Mouse (Mus musculus): ENCODE results near the gene Lrrc27. TPM values are rescaled to one million over a fixed set of nuclear protein-coding genes. Genes with fewer than 3 reads are reported as not detected.
A peak's percentile ranks its signal among the peaks of the same experiment; 100 is the strongest.

Gene Lrrc27
- total RNA-seq, 2 experiments from 2014 or later, result 1.9 to 3.0 TPM

DNA sequence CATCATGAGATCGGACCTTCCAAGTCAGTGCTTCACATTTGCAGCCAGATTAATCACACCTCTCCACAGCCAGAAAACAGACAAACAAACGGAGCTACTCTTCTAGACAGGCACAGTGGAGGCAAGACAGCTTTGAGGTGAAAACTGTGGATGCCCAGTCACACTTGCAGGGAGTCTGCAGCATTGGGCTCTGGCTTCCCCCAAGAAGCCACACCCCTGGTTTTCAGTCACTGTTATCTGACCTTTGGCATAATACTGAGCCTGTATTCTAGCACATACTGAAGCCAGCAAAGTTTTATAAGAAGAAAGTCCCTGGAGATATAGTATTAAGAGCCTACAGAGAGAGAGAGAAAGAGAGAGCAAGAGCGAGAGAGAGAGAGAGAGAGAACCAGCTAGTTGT is 26.6 kb downstream of the Lrrc27 start:
- DNase-seq (ENCODE audit: low spot score), result no peak

GRCm38 (mm10) chr7:139246086-139246485 is 33.3 kb downstream of the Lrrc27 start:
- no peak for DNase-seq (ENCODE audit: low spot score)

GRCm38 (mm10) chr7:139246931-139247880 is 34.4 kb downstream of the Lrrc27 start:
- DNase-seq (ENCODE audit: low spot score), result peak; percentile 43

DNA sequence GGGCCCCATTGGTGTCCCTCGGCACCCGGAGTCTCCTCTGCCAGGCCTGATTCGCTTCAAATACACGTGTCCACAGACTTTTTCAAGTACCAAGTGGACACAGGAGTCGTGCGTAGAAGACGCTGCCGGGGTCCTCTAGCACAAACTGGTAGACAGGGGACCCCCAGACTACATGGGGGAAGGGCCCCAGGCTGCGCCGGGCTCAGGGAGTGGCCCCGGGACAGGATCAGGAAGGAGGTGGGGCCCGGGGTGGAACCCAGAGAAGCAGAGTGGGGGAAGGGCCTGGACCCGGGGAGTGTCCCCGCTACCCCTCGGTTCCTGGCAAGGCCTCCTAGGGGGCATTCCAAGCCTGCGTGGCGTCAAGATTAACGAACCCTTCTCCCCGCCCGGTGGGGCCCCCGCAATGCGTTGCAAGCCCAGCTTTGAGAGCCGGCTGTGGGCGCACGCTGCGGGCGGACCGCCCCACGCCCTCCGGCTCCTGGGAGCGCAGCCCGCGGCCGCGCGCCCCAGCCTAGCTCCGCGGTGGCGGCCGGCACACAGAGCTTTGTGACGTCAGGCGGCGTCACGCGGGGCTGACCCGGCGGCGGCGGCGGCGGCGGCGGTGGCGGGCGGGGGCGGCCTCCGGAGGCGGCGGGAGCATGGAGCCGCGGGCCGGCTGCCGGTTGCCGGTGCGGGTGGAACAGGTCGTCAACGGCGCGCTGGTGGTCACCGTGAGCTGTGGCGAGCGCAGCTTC is 35.3 kb downstream of the Lrrc27 start, which contains the start of gene Pwwp2b:
TSS of gene Pwwp2b (plus strand) at position 602 of the 734 bp plus-strand sequence.
- peak; percentile 75 for DNase-seq (ENCODE audit: low spot score)

DNA sequence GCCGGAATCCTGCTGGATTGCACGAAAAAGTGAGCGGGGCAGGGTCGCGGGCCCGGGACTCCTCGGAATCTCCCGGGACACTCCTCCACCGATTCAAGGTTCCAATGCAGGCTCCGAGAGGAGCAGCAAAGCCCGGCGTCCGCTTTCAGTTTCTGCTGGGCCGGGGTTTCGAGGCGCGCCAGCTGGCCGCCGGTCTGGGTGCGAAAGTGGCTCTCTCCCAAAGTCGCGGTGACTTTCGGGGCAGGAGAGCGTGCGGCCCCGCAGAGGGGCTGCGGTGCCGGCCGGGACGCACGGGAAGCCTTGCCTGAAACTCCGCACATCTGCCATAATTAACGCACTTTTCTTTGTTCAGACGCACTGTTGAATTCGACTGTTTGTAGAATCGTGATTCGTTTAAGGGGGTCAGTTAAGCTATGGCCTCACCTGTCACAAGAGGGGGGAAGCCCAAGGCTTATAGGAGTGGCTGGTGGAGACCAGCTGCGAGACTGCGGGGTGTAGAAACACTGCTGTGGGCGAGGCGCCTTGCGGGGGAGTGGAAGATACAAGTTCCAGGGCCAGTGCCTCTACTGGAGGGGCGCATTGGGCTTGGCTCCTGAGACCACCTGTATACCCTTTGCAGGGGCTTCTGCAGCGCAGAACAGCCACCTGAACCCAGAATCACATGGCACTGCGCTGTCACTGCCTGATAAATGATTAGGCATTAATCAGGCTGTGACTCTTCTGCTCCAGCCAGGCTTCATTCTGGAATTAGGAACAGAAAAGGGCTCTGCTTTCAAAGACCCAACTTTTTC is 36.0 kb downstream of the Lrrc27 start:
- no peak for DNase-seq (ENCODE audit: low spot score)

DNA sequence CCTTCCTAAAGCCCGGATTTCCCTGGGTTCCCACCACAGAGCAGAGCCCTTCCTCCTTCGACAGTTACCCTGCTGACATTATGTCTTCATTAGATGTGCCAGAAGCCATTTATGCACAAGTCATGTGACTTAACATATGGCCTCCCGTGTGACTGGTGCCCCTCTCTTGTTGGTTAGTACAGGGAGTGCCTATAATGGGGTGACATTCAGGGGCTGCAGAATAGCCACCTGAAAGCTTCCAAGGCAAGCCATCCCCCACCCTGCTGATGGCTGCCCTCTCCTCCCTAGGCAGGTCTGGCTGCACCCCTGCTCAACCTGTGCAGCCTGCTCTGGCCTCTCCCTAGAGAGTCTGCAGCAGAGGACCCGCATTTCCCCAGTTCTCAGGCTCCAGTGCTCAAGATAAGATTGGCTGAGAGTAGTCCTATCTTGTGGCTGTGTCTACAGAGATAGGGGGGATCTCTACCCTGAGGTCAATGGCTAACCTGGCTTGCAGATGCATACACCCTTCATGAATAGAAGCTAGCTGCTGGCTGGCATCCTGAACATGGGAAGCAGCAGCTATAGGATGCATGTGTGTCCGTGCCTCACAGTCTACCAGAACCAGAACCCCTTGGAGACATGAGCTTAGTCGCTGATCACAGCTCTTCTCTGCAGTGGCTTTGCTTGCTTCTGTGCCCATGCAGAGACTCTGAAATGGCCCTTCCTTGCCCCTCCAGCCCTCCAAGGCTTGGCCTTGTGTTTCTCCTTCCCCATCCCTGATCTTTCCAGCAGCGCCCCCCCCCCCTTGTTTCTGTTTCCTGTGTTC is 36.8 kb downstream of the Lrrc27 start:
- no peak for DNase-seq (ENCODE audit: low spot score)

GRCm38 (mm10) chr7:139251881-139252301 is 39.1 kb downstream of the Lrrc27 start:
- DNase-seq (ENCODE audit: low spot score), result peak; percentile 35

- DNase-seq (ENCODE audit: low spot score), result no peak
These were observed 39.8 kb downstream of the Lrrc27 start for GRCm38 (mm10) chr7:139252566-139252965.

- no peak for DNase-seq (ENCODE audit: low spot score)
These were observed 40.2 kb downstream of the Lrrc27 start for GRCm38 (mm10) chr7:139252986-139253385.

GRCm38 (mm10) chr7:139253462-139253861 is 40.7 kb downstream of the Lrrc27 start:
- no peak for DNase-seq (ENCODE audit: low spot score)

- DNase-seq (ENCODE audit: low spot score), result peak; percentile 73
These were observed 41.8 kb downstream of the Lrrc27 start for GRCm38 (mm10) chr7:139254626-139255025.

- no peak for DNase-seq (ENCODE audit: low spot score)
These were observed 45.2 kb downstream of the Lrrc27 start for GRCm38 (mm10) chr7:139257752-139258542.

- DNase-seq (ENCODE audit: low spot score), result no peak
These were observed 51.5 kb downstream of the Lrrc27 start for GRCm38 (mm10) chr7:139264337-139264736.

DNA sequence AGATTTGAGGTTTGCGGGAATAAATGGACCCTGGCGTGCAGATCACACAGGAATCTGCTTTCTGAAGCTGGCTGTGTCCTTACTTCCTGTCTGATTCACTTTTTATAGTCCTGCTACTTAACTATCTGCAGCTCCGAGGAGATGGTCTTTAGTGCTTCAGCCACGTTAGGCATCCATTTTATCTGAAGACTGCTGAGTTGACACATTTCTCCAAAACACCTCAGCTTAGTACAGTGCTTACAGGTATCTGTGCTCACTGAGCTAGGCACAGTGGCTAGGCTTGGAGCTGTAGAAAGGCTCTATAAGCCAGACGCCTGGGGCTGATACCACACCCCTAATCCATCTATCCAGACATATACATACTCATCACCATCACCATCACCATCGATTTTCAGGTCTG is 52.8 kb downstream of the Lrrc27 start:
- DNase-seq (ENCODE audit: low spot score), result no peak

GRCm38 (mm10) chr7:139266431-139266830 is 53.6 kb downstream of the Lrrc27 start:
- no peak for DNase-seq (ENCODE audit: low spot score)

DNA sequence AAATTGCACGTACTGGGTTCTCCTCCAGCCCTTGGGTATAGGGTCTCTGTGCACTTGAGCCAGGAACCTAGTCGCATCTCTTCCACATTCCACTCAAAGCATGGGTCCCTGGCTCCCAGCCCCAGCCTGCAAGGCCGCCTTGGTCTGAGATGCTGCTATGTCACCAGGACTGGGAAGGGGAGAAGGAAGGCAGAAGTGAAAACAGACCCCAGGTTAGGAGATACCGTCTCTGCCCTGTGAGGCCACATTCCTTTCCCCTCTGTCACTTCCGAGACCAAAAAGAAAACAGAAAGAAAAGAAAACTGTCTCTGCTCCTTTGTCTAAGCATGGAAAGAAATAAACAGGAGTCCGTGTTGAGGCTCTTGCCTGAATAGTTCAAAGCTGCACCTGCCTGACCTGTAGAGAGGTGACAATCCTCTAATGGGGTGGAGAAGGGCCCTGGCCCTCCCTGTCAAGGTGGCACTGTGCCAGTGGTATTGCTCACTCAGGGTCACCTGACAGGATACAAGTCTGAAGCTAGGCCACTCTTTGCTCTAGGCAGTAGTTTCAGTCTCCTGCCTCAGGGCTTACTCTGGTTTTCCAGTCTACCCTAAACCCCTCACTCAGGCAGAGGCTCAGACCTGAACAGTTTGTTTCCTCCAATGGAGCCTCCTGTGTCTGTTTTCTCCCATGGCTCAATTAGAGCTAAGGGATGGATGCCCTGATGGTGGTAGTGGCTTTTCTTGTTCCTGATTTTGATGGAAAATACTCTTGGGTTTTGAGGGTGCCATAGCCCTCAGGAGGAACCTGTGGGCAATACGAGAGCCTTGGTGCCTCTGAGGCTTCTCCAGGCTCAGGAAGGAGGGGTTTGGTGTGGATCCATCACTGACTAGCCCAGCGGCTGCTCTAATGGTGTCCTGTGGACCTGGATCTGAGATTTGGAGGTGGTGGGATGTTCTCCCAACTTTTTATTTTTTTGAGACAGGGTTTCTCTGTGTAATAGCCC is 54.4 kb downstream of the Lrrc27 start:
- no peak for DNase-seq (ENCODE audit: low spot score)

DNA sequence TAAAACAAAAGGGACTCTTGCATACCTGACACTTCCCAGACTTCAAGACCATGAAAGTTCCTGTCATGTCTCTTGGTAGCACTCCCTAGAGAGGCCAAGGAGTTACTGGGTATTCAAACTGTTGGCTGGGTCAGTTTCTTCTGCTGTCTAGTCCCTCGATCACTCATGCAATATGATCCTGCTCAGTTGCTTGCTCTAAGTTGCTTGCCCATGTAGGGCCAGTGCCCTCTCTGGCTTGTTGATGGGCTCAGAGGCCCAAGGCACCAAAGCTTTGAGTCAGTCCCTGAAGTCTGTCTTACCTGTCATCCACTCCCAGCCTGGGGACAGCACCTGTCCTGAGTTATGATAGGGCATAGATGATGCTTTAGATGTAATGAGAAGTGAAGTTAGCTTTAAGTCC is 58.0 kb downstream of the Lrrc27 start:
- DNase-seq (ENCODE audit: low spot score), result no peak

GRCm38 (mm10) chr7:139271871-139272270 is 59.1 kb downstream of the Lrrc27 start:
- DNase-seq (ENCODE audit: low spot score), result no peak

All from gastrocnemius, adult 18-20 months (tissue).